Mouse (Mus musculus): Measurements from ENCODE around the gene Nkain2.

GRCm38 (mm10) chr10:32182951-32183350, 707.3 kb downstream of the Nkain2 start:
- TF ChIP-seq CTCF (IDR thresholded peaks at IDR 0.05; ENCODE audit: low read depth, low read length) (no peak), POLR2A (IDR thresholded peaks at IDR 0.05; ENCODE audit: insufficient read depth, low read length) (no peak)
